Mouse (Mus musculus): Measurements from ENCODE around the gene Nr1d1. TPM values are rescaled to one million over a fixed set of nuclear protein-coding genes. Genes with fewer than 3 reads are reported as not detected.

The Nr1d1 gene
- total and polyA plus RNA-seq, 2 experiments from 2014 or later: 7.5 to 13.5 TPM

DNA sequence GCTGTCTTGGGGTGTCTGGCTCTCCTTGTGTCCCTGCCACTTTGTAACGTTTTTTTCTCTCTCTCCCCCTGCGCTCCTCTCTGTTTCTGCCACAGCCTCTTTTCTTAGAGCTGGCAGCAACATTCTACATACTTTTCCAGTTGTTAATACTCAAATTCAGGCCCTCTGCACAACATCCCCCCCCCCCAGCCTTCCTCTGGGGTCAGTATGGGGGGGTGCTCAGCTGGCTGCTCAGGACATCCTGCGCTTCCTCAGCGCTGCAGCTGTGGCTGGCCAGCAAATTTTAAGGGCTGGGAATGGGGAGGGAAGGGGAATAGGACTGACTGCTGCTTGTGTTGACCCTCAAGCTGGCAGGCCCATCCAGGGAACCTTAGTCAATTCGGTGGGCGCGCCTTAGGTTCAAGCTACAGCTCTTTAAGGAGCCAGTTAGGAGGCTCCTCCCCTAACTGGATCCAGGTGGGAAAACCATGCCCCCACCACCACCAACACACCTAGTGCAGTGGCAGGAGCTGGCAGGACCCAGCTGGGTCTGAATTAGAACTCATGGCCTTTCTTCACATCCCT is 30.6 kb downstream of the Nr1d1 start:
- no peaks in the 10 kb centered on the region for H3K9me3 ChIP-seq (ENCODE audit: low read length)
- H3K27ac ChIP-seq: peak overlapping the region; percentile 100
- TF ChIP-seq CTCF (IDR thresholded peaks at IDR 0.05; ENCODE audit: low read depth): no peak
- no peak for DNase-seq (ENCODE audit: low spot score)
- peak overlapping the region; percentile 61 for H3K4me2 ChIP-seq (ENCODE audit: low read depth, low read length)
- no peaks in the 10 kb centered on the region for H3K27me3 ChIP-seq (ENCODE audit: insufficient read depth, low read length)
- H3K9ac ChIP-seq (replicated peaks; ENCODE audit: low read length): peak overlapping the region; percentile 100
- WGBS: 25% methylated on average over 7 of the region's 7 CpGs
- peaks cover 72% of the 10 kb centered on the region for H3K4me1 ChIP-seq (ENCODE audit: insufficient read depth, low read length)
- no peak for ATAC-seq
- H3K36me3 ChIP-seq (ENCODE audit: insufficient read depth, low read length): no peaks in the 10 kb centered on the region
- H3K4me3 ChIP-seq (ENCODE audit: low read length): peak overlapping the region; percentile 99

DNA sequence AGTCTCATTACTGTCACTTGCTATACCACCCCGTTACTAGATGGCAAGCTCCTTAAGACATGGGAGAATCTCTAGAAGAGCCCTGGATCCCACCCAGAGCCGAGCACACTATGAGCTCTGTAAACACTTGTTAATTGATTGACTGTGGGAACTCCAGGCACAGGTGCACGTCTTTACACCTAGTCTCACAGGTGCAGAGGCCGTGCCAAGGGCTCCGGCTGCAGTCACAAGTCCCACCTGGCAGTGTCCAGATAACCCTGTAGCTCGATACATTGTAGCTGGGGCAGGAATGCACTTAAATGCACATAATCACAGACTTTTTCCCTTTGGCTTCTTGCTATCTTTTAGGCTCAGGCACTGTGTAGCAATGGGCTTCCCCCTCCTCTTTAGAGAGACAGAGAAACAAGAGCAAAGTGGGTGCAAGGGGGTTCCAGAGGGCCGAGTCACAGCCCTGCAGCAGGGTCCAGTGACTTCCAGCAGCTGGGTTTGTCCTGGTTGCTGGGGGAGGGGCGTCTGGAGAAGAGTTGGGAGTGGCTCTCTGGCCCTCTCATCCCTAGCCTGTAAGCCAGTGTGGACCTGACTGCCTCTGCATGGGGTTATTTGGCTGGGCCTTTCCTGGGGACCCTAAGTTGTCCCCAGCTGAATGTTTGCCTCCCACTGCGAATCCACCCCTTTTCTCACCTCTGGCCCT is 31.3 kb downstream of the Nr1d1 start:
- DNase-seq (ENCODE audit: low spot score) (peak; percentile 79), ATAC-seq (peak; percentile 48; the same call in 1 of the 2 replicates)
- TF ChIP-seq CTCF (IDR thresholded peaks at IDR 0.05; ENCODE audit: low read depth): no peak
- H3K4me2 ChIP-seq (ENCODE audit: low read depth, low read length): peak overlapping the region; percentile 61
- H3K9ac ChIP-seq (replicated peaks; ENCODE audit: low read length): peak overlapping the region; percentile 100
- no peaks in the 10 kb centered on the region for H3K9me3 ChIP-seq (ENCODE audit: low read length)
- no peaks in the 10 kb centered on the region for H3K27me3 ChIP-seq (ENCODE audit: insufficient read depth, low read length)
- peaks cover 71% of the 10 kb centered on the region for H3K4me1 ChIP-seq (ENCODE audit: insufficient read depth, low read length)
- H3K36me3 ChIP-seq (ENCODE audit: insufficient read depth, low read length): no peaks in the 10 kb centered on the region
- peak overlapping the region; percentile 100 for H3K27ac ChIP-seq
- WGBS: 4% methylated on average over 9 of the region's 9 CpGs
- H3K4me3 ChIP-seq (ENCODE audit: low read length): peak overlapping the region; percentile 99

DNA sequence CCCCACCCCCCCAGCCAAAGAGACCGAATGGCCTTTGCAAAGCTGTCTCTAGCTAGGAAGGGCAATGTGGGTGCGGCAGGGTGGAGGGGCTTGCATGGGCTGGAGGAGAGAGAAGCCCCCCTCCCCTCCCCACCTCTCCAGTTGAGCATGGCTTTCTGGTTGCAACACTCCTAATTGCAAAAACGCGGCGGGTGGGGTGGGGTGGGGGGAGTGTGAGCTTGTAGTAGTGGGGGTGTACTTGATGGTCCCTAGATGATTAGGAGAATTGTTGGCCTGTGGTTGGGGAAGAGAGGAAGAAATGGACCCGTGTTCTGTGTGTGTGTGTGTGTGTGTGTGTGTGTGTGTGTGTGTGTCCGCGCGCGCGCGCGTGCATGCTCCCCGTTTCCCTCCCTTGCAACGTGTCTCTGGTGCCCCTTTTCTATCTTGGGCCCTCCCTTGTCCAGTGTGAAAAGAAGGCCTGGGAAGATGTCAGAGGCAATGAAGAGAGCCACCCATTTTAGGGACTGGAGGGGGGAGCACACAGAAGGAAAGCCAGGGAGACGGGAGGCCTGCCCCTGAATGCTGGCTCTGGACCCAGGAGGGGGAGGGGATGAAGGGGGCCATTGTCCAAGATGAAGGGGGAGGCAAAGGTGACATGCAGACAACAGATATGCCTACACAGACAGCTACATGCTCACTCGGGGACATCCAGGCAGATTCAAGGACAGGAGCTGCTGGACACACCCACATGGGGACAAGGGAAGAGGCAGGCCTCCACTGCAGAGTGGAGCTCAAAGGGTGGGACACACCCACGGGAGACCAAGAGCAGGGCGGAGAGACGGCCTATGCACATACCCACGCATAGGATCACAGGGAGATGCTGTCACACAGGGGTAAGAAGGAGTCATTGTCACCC is 32.5 kb downstream of the Nr1d1 start:
- Histone ChIP-seq H3K4me1 (ENCODE audit: insufficient read depth, low read length) (peaks cover 69% of the 10 kb centered on the region), H3K4me3 (ENCODE audit: low read length) (peak overlapping the region; percentile 99), H3K36me3 (ENCODE audit: insufficient read depth, low read length) (no peaks in the 10 kb centered on the region), H3K27ac (peak overlapping the region; percentile 100), H3K4me2 (ENCODE audit: low read depth, low read length) (peak overlapping the region; percentile 61), H3K9ac (replicated peaks; ENCODE audit: low read length) (peak overlapping the region; percentile 100), H3K9me3 (ENCODE audit: low read length) (no peaks in the 10 kb centered on the region), H3K27me3 (ENCODE audit: insufficient read depth, low read length) (no peaks in the 10 kb centered on the region)
- DNase-seq (ENCODE audit: low spot score) (peak; percentile 64), ATAC-seq (peak; percentile 18; the same call in 1 of the 2 replicates)
- no peak for TF ChIP-seq CTCF (IDR thresholded peaks at IDR 0.05; ENCODE audit: low read depth)
- under 1% methylated on average over 20 of the region's 21 CpGs for WGBS

DNA sequence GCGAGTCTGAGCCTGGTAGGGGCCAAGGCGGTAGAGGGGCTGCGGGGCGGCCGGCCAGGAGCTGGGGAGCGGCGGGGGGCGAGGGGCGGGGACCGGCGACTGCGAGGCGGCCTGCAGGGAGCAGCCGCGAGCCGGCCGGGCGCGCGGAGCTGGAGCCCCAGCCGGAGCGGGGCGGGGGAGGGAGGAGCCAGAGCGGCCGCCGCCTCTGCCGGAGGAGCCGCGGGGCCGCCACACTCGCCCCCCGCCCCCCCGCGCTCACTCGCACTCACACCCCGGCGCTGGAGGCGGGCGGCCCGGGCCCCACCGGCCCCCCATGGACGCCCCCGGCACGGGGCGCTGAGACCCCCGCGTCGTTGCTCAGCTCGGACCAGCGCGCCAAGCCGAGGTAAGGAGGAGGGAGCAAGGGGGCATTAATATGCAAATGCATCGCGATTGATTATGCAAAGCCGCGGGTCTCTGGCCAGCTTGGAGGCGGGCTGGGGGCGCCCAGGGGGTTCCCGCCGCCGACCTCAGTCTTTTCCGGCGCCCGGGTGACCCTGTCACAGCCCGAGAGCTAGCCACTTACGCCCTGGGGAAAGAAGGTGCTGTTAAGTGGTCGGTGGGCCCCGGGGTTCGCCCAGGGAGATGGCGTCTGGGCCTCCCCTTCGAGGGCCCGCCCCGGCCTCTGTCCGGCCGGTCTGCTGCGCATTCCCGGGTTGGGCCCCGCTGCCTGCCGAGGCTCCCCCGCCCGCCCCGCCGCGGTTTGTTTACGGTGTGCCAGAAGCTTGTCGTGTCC is 33.3 kb downstream of the Nr1d1 start:
- DNase-seq (ENCODE audit: low spot score) (peak; percentile 94), ATAC-seq (peak; percentile 70)
- no peak for TF ChIP-seq CTCF (IDR thresholded peaks at IDR 0.05; ENCODE audit: low read depth)
- peak overlapping the region; percentile 100 for H3K27ac ChIP-seq
- no peaks in the 10 kb centered on the region for H3K9me3 ChIP-seq (ENCODE audit: low read length)
- H3K4me2 ChIP-seq (ENCODE audit: low read depth, low read length): peak overlapping the region; percentile 61
- WGBS: 1% methylated on average over 56 of the region's 86 CpGs
- no peaks in the 10 kb centered on the region for H3K27me3 ChIP-seq (ENCODE audit: insufficient read depth, low read length)
- no peaks in the 10 kb centered on the region for H3K36me3 ChIP-seq (ENCODE audit: insufficient read depth, low read length)
- peaks cover 64% of the 10 kb centered on the region for H3K4me1 ChIP-seq (ENCODE audit: insufficient read depth, low read length)
- peak overlapping the region; percentile 100 for H3K9ac ChIP-seq (replicated peaks; ENCODE audit: low read length)
- peak overlapping the region; percentile 99 for H3K4me3 ChIP-seq (ENCODE audit: low read length)

DNA sequence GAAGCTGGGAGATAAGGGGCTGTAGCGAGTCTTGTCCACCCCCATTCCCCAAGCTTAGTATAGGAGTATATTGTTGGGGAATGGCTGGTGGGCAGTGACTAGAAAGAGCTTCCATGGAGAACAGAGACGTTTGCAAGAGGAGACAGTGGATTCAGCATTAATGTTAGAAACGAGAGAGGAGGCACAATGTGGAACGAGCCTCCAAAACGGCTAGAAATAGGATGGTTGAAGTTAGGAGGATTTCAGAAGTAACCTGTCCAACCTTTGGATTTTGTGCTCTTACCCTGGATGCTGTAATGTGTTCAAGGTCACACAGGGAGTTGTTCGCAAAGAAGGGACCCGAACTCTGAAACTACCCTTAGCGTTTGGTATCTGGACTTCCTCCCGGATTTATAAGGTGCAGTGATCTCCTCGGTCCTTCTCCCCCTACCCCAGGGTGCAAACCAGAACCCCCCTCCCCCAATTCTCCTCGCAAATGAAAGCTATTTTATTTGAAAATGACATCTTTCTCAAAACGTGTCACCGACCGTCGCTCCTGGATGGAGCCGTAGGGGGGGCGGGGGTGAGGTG is 34.0 kb downstream of the Nr1d1 start:
- H3K4me3 ChIP-seq (ENCODE audit: low read length): peak overlapping the region; percentile 99
- no peak for TF ChIP-seq CTCF (IDR thresholded peaks at IDR 0.05; ENCODE audit: low read depth)
- no peaks in the 10 kb centered on the region for H3K27me3 ChIP-seq (ENCODE audit: insufficient read depth, low read length)
- DNase-seq (ENCODE audit: low spot score): no peak
- under 1% methylated on average over 17 of the region's 17 CpGs for WGBS
- H3K9ac ChIP-seq (replicated peaks; ENCODE audit: low read length): peak overlapping the region; percentile 100
- H3K27ac ChIP-seq: peak overlapping the region; percentile 100
- no peaks in the 10 kb centered on the region for H3K9me3 ChIP-seq (ENCODE audit: low read length)
- ATAC-seq: no peak
- peaks cover 57% of the 10 kb centered on the region for H3K4me1 ChIP-seq (ENCODE audit: insufficient read depth, low read length)
- no peaks in the 10 kb centered on the region for H3K36me3 ChIP-seq (ENCODE audit: insufficient read depth, low read length)
- peak overlapping the region; percentile 61 for H3K4me2 ChIP-seq (ENCODE audit: low read depth, low read length)

Measured in hindbrain, postnatal 0 days (tissue).